Mouse (Mus musculus): ENCODE measurements around the gene Hist1h4h. TPM values are rescaled to one million over a fixed set of nuclear protein-coding genes. Genes with fewer than 3 reads are reported as not detected.

Gene Hist1h4h
- polyA plus RNA-seq, 1 experiment from 2014 or later = 7.3 TPM

- peak overlapping the region; percentile 57 for H3K4me2 ChIP-seq
- no peak for ATAC-seq (ENCODE audit: insufficient read depth, low FRiP score, low read depth)
- H3K27ac ChIP-seq = no peak overlapping the region
- H3K4me3 ChIP-seq (replicated peaks) = peak overlapping the region; percentile 31
- no peak overlapping the region for H3K9ac ChIP-seq
- H3K4me1 ChIP-seq = 0 out of 2 replicates have a peak, but pooled peaks cover 2% of the 10 kb centered on the region
- no peaks in the 10 kb centered on the region for H3K9me3 ChIP-seq
- 52% methylated on average over 15 of the region's 15 CpGs for WGBS
- H3K36me3 ChIP-seq = no peaks in the 10 kb centered on the region
- H3K27me3 ChIP-seq (replicated peaks) = no peaks in the 10 kb centered on the region
These were observed 14.8 kb upstream of the Hist1h4h start for GRCm38 (mm10) chr13:23515826-23516620.

GRCm38 (mm10) chr13:23516822-23517602 lies 13.8 kb upstream of the Hist1h4h start:
- Histone ChIP-seq H3K4me1 (0 out of 2 replicates have a peak, but pooled peaks cover 2% of the 10 kb centered on the region), H3K36me3 (no peaks in the 10 kb centered on the region), H3K9ac (no peak overlapping the region), H3K9me3 (no peaks in the 10 kb centered on the region), H3K27ac (peak overlapping the region; percentile 84), H3K27me3 (replicated peaks) (no peaks in the 10 kb centered on the region), H3K4me3 (replicated peaks) (peak overlapping the region; percentile 58), H3K4me2 (peak overlapping the region; percentile 90)
- ATAC-seq (ENCODE audit: insufficient read depth, low FRiP score, low read depth) = no peak; the same call in 1 of the 2 replicates
- under 1% methylated on average over 19 of the region's 19 CpGs for WGBS

DNA sequence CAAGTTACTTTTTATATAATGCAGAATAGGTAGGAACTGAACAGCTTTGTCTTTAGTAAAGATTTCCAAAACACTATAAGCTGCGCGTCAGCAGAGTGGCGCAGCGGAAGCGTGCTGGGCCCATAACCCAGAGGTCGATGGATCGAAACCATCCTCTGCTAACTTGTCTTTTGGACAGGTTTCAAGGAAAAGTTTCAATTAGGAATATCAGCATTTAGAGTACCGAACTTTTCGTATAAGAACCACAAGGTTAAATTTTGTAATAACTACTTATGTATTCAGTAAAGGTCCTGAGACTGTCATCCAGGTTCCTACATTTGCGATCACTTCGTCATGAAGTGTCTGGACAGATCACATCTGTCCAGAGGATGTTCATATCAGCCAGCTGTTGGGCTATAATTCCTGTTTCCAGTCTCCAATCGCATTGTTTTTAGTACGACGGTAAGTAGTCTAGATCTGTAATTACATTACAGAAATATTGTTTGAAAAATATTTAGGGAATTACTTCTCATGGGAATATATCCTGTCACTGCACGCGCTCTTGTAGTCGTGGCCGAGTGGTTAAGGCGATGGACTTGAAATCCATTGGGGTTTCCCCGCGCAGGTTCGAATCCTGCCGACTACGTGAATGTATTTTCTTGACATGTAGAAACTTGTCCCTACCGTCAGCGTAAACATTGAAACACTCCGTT lies 13.1 kb upstream of the Hist1h4h start:
- Histone ChIP-seq H3K9me3 (no peaks in the 10 kb centered on the region), H3K4me1 (0 out of 2 replicates have a peak, but pooled peaks cover 2% of the 10 kb centered on the region), H3K4me2 (peak overlapping the region; percentile 90), H3K27me3 (replicated peaks) (no peaks in the 10 kb centered on the region), H3K27ac (peak overlapping the region; percentile 84), H3K4me3 (replicated peaks) (peak overlapping the region; percentile 58), H3K36me3 (no peaks in the 10 kb centered on the region), H3K9ac (no peak overlapping the region)
- WGBS = under 1% methylated on average over 27 of the region's 27 CpGs
- peak; percentile 80 for ATAC-seq (ENCODE audit: insufficient read depth, low FRiP score, low read depth)

- Histone ChIP-seq H3K27ac (0 out of 2 replicates have a peak overlapping the region, but pooled peaks have one; percentile 31), H3K27me3 (replicated peaks) (no peaks in the 10 kb centered on the region), H3K4me1 (0 out of 2 replicates have a peak, but pooled peaks cover 2% of the 10 kb centered on the region), H3K9me3 (no peaks in the 10 kb centered on the region), H3K36me3 (no peaks in the 10 kb centered on the region), H3K4me3 (replicated peaks) (peak overlapping the region; percentile 58), H3K9ac (no peak overlapping the region), H3K4me2 (peak overlapping the region; percentile 90)
- under 1% methylated on average over 6 of the region's 6 CpGs for WGBS
- no peak for ATAC-seq (ENCODE audit: insufficient read depth, low FRiP score, low read depth)
These were observed 12.6 kb upstream of the Hist1h4h start for GRCm38 (mm10) chr13:23518295-23518603.

DNA sequence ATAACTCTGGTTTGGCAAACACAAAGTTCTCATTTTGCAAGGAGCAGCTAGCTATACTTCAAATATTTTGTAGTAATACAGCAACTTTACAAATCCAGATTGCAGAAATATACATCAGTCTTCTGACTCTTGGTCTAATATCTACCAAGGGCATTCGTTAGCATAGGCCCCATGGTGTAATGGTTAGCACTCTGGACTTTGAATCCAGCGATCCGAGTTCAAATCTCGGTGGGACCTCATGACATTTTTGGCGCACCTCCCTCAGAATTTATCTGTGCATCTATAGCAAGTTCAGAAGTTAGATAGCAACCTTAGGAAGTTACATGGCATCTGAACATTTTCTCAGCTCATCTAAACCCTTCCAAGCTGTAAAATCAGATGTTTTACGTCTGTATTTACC lies 12.0 kb upstream of the Hist1h4h start:
- Histone ChIP-seq H3K36me3 (no peaks in the 10 kb centered on the region), H3K27ac (peak overlapping the region; percentile 73; the same call in 1 of the 2 replicates), H3K9ac (no peak overlapping the region), H3K4me2 (peak overlapping the region; percentile 90), H3K4me1 (0 out of 2 replicates have a peak, but pooled peaks cover 2% of the 10 kb centered on the region), H3K9me3 (no peaks in the 10 kb centered on the region), H3K4me3 (replicated peaks) (peak overlapping the region; percentile 44), H3K27me3 (replicated peaks) (no peaks in the 10 kb centered on the region)
- under 1% methylated on average over 6 of the region's 6 CpGs for WGBS
- peak; percentile 70 for ATAC-seq (ENCODE audit: insufficient read depth, low FRiP score, low read depth)

GRCm38 (mm10) chr13:23519416-23519815 lies 11.4 kb upstream of the Hist1h4h start:
- ATAC-seq (ENCODE audit: insufficient read depth, low FRiP score, low read depth) = peak; percentile 54; the same call in 1 of the 2 replicates
- Histone ChIP-seq H3K27ac (peak overlapping the region; percentile 73; the same call in 1 of the 2 replicates), H3K9ac (no peak overlapping the region), H3K4me1 (0 out of 2 replicates have a peak, but pooled peaks cover 2% of the 10 kb centered on the region), H3K4me3 (replicated peaks) (peak overlapping the region; percentile 44), H3K36me3 (no peaks in the 10 kb centered on the region), H3K9me3 (no peaks in the 10 kb centered on the region), H3K27me3 (replicated peaks) (no peaks in the 10 kb centered on the region), H3K4me2 (peak overlapping the region; percentile 90)
- under 1% methylated on average over 10 of the region's 10 CpGs for WGBS

GRCm38 (mm10) chr13:23521703-23522102 lies 9.1 kb upstream of the Hist1h4h start:
- WGBS = under 1% methylated on average over 14 of the region's 14 CpGs
- no peaks in the 10 kb centered on the region for H3K36me3 ChIP-seq
- H3K4me1 ChIP-seq = no peaks in the 10 kb centered on the region; the same call in 1 of the 2 replicates
- H3K4me2 ChIP-seq = peak overlapping the region; percentile 32
- no peaks in the 10 kb centered on the region for H3K27me3 ChIP-seq (replicated peaks)
- H3K27ac ChIP-seq = no peak overlapping the region
- H3K9ac ChIP-seq = no peak overlapping the region
- no peak overlapping the region; the same call in 1 of the 2 replicates for H3K4me3 ChIP-seq (replicated peaks)
- H3K9me3 ChIP-seq = no peaks in the 10 kb centered on the region
- 0 out of 2 replicates have a peak, but pooled peaks have one; percentile 45 for ATAC-seq (ENCODE audit: insufficient read depth, low FRiP score, low read depth)

GRCm38 (mm10) chr13:23523976-23524375 lies 6.9 kb upstream of the Hist1h4h start:
- peaks cover 2% of the 10 kb centered on the region for H3K4me1 ChIP-seq
- H3K36me3 ChIP-seq = no peaks in the 10 kb centered on the region
- no peaks in the 10 kb centered on the region for H3K27me3 ChIP-seq (replicated peaks)
- no peak for ATAC-seq (ENCODE audit: insufficient read depth, low FRiP score, low read depth)
- 43% methylated on average over 5 of the region's 5 CpGs for WGBS
- no peak overlapping the region for H3K4me3 ChIP-seq (replicated peaks)
- no peak overlapping the region for H3K4me2 ChIP-seq
- no peaks in the 10 kb centered on the region for H3K9me3 ChIP-seq
- H3K9ac ChIP-seq = no peak overlapping the region
- no peak overlapping the region for H3K27ac ChIP-seq

DNA sequence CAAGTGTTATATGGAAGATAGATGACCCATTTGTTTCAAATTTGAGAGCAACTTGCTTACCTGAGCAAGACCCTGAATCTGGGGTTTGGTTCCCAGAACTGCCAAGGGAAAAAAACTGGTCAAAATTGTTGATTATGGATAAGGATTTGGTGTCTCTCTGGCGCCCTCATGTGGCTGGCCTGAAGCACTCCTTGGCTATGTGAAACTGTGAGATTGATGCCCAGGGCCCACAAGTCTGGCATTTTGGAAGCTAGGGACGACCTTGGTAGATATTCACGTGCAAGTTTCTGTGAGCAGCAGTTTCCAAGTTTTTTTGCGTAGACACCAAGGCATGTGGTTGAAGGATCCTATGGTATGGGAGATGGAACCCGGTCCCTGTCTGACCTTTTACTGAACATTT lies 6.2 kb upstream of the Hist1h4h start:
- peaks cover 4% of the 10 kb centered on the region for H3K4me1 ChIP-seq
- ATAC-seq (ENCODE audit: insufficient read depth, low FRiP score, low read depth) = no peak; the same call in 1 of the 2 replicates
- H3K9ac ChIP-seq = no peak overlapping the region
- WGBS = 11% methylated on average over 5 of the region's 5 CpGs
- H3K4me2 ChIP-seq = no peak overlapping the region
- H3K27ac ChIP-seq = no peak overlapping the region
- no peaks in the 10 kb centered on the region for H3K36me3 ChIP-seq
- no peak overlapping the region for H3K4me3 ChIP-seq (replicated peaks)
- no peaks in the 10 kb centered on the region for H3K9me3 ChIP-seq
- no peaks in the 10 kb centered on the region for H3K27me3 ChIP-seq (replicated peaks)

DNA sequence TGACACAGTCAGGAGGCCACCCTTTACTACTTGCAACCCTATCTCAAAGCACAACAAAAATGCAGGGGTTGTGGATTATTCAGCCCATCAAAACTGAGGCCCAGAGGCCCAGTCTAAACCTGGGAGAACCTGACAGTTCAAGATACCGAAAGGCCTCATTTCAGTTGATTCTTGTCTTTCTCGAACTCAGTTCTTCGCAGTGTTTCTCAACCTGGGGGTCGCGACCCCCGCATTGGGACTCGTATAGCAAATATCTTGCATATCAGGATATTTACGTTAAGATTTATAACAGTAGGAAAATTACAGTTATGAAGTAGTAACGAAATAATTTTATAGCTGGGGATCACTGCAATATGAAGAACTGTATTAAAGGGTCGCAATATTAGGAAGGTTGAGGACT lies 4.9 kb upstream of the Hist1h4h start:
- Histone ChIP-seq H3K4me1 (peaks cover 4% of the 10 kb centered on the region), H3K4me3 (replicated peaks) (peak overlapping the region; percentile 48), H3K4me2 (peak overlapping the region; percentile 61), H3K9ac (no peak overlapping the region), H3K9me3 (no peaks in the 10 kb centered on the region), H3K27ac (no peak overlapping the region), H3K27me3 (replicated peaks) (no peaks in the 10 kb centered on the region), H3K36me3 (no peaks in the 10 kb centered on the region)
- no peak for ATAC-seq (ENCODE audit: insufficient read depth, low FRiP score, low read depth)
- WGBS = 4% methylated on average over 10 of the region's 10 CpGs

DNA sequence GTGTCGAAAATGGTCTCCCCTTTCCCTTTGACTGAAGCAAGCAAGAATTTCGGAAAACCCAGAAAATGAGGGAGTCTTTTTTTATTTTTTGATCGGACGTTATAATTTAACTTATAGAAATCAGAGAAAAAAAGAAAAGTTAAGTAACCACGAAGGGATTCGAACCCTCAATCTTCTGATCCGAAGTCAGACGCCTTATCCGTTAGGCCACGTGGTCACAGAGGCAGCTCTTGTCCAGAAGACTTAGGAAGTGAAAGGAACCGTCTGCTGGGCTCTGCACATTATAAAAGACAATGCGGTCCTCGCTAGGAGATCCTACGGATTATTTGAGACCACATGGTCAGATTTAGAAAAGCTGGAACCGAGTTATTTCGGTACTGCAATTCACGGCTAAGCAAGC lies 4.5 kb upstream of the Hist1h4h start:
- Histone ChIP-seq H3K9ac (no peak overlapping the region), H3K4me1 (peaks cover 4% of the 10 kb centered on the region), H3K4me2 (peak overlapping the region; percentile 61), H3K9me3 (no peaks in the 10 kb centered on the region), H3K27ac (peak overlapping the region; percentile 54; the same call in 1 of the 2 replicates), H3K36me3 (no peaks in the 10 kb centered on the region), H3K4me3 (replicated peaks) (peak overlapping the region; percentile 48), H3K27me3 (replicated peaks) (no peaks in the 10 kb centered on the region)
- under 1% methylated on average over 17 of the region's 17 CpGs for WGBS
- ATAC-seq (ENCODE audit: insufficient read depth, low FRiP score, low read depth) = peak; percentile 23; the same call in 1 of the 2 replicates
